Mouse (Mus musculus): ENCODE results near the gene Wfdc15a.

Gene Wfdc15a

DNA sequence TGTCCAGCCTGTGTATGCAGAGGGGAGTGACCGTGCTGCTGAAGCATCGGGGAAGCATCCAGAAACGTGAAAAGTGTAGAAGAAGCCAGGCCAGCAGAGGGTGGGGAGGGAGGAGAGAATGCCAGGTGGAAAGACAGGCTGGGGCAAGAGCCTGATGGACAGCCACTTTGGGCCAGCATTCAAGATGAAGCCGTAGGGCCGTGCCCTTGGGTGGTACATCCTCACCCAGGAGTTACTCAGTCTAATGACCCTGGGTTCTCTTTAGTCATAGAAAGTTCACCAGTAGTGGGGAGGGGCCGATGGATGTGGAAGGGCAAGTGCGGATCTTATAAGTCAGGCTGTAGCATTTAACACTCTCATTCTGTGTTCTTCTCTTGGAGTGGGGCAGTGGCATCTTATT is 43.8 kb downstream of the Wfdc15a start:
- TF ChIP-seq CTCF (conservative IDR thresholded peaks at IDR 0.05; ENCODE audit: low read length) (no peak), NANOG (IDR thresholded peaks at IDR 0.05; ENCODE audit: borderline replicate concordance, low read length) (no peak), POU5F1 (IDR thresholded peaks at IDR 0.05; ENCODE audit: borderline replicate concordance, low read length) (no peak)

DNA sequence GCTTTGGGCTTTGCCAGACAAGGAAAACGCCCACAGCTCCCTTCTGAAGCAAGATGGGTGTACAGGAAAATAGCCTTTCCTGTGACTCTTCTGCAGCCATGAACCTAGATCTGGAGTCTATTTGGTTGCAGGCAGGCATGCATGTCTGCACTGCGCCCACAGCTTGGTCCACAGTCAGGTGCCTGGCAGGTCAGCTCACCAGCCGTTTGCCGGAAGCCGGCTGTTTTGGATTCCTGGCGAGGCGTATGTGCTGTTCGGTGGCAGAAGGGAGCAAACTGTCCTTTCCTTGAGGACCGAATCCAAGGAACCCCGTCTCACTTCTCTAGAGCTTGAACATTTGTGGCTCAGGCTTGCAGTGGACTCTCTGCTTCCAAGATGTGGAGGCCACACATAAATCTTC is 45.9 kb downstream of the Wfdc15a start:
- H3K4me1 ChIP-seq (replicated peaks; ENCODE audit: low read depth, low read length): peaks cover 20% of the 10 kb centered on the region
- no peak overlapping the region for H3K4me3 ChIP-seq (replicated peaks; ENCODE audit: low read length)
- peaks cover 63% of the 10 kb centered on the region for H3K36me3 ChIP-seq (ENCODE audit: insufficient read depth, low read length)
- no peaks in the 10 kb centered on the region for H3K9me3 ChIP-seq (ENCODE audit: low read length)
- TF ChIP-seq POU5F1 (IDR thresholded peaks at IDR 0.05; ENCODE audit: borderline replicate concordance, low read length) (no peak), NANOG (IDR thresholded peaks at IDR 0.05; ENCODE audit: borderline replicate concordance, low read length) (no peak)
- H3K27me3 ChIP-seq (ENCODE audit: insufficient read depth, low read length): no peaks in the 10 kb centered on the region

More for the DNA sequence above, 43.8 kb downstream of the Wfdc15a start:
- H3K27me3 ChIP-seq (ENCODE audit: insufficient read depth, low read length): no peaks in the 10 kb centered on the region
- H3K9me3 ChIP-seq (ENCODE audit: low read length): no peaks in the 10 kb centered on the region
- no peak overlapping the region for H3K4me3 ChIP-seq (replicated peaks; ENCODE audit: low read length)
- H3K36me3 ChIP-seq (ENCODE audit: insufficient read depth, low read length): peaks cover 57% of the 10 kb centered on the region
- H3K4me1 ChIP-seq (replicated peaks; ENCODE audit: low read depth, low read length): no peaks in the 10 kb centered on the region

DNA sequence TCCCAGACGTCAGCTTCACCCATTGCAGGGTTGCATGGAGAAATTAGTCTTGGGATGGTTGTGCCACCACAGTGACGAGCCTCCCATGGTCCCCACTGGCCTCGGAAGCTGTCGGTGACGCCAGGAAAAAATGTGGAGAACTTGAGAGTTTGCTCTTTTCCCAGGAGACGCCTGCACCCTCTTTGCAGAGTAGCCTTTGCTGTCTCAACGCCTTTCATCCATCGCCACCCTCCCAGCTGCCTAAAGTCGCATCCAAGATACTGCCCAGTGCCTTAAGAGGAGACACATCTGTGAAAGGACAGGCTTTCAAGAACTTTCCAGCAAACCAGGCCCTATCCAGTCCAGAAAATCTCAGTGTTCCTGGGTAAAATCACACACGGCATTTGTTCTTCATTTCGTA is 47.6 kb downstream of the Wfdc15a start:
- Histone ChIP-seq H3K4me3 (replicated peaks; ENCODE audit: low read length) (no peak overlapping the region), H3K4me1 (replicated peaks; ENCODE audit: low read depth, low read length) (peaks cover 30% of the 10 kb centered on the region), H3K9me3 (ENCODE audit: low read length) (no peaks in the 10 kb centered on the region), H3K27me3 (ENCODE audit: insufficient read depth, low read length) (no peaks in the 10 kb centered on the region), H3K36me3 (ENCODE audit: insufficient read depth, low read length) (peaks cover 73% of the 10 kb centered on the region)
- no peak for TF ChIP-seq CTCF (conservative IDR thresholded peaks at IDR 0.05; ENCODE audit: low read length)
- TF ChIP-seq NANOG (IDR thresholded peaks at IDR 0.05; ENCODE audit: borderline replicate concordance, low read length): no peak
- no peak for TF ChIP-seq POU5F1 (IDR thresholded peaks at IDR 0.05; ENCODE audit: borderline replicate concordance, low read length)

DNA sequence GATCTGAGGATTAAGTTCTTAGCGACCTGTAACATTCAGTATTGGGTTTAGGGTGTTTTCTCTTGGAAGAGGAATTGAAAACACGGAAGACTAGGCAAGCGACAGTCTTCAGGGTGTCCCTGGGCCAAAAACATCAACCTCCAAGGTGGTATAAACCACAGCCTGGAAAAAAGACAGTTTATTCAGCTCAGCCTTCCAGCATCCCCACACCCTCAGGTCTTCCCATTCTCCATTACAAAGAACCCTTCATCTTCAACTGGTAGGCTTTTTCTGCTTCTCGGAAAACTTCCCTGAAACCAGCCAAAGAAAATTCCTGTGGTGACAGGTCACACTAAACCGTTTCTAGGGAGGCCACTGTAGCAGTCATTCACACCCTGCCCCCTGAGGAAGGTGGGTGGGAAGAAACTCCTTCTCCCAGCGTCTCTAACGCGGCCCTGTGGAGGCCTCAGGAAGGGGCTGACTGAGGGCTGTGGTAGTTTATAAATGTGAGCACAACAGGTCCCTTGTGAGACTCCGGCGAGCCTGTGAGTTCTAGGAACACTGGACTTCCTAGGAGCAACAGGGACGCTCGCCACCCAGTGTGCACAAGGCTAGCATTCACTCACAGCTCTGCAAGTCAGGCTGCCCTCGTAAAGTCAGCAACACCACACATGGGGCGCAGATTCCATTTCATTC is 49.7 kb downstream of the Wfdc15a start:
- Histone ChIP-seq H3K4me3 (replicated peaks; ENCODE audit: low read length) (no peak overlapping the region), H3K9me3 (ENCODE audit: low read length) (no peaks in the 10 kb centered on the region), H3K4me1 (replicated peaks; ENCODE audit: low read depth, low read length) (peaks cover 33% of the 10 kb centered on the region), H3K36me3 (ENCODE audit: insufficient read depth, low read length) (peaks cover 75% of the 10 kb centered on the region), H3K27me3 (ENCODE audit: insufficient read depth, low read length) (no peaks in the 10 kb centered on the region)
- TF ChIP-seq NANOG (IDR thresholded peaks at IDR 0.05; ENCODE audit: borderline replicate concordance, low read length) (no peak), CTCF (conservative IDR thresholded peaks at IDR 0.05; ENCODE audit: low read length) (no peak), POU5F1 (IDR thresholded peaks at IDR 0.05; ENCODE audit: borderline replicate concordance, low read length) (no peak)

All from E14TG2a.4 (cell line).